Mouse (Mus musculus) thymus, adult 2 months (tissue): Measurements from ENCODE around the gene Tinf2. TPM values are rescaled to one million over a fixed set of nuclear protein-coding genes. Genes with fewer than 3 reads are reported as not detected.

Source experiments
- DNase-seq: peaks from one replicate; pipeline ENCODE4 v3.0.0; 2021
- H3K27ac ChIP-seq: fragments of 200-500 bp; 2 replicates; pipeline ENCODE4 v1.5.1; 2012; ENCODE audit warnings: low read length, control low read depth; ENCODE audit not compliant: control insufficient read depth, insufficient read depth
- H3K27me3 ChIP-seq: fragments of 200-500 bp; 2 replicates; pipeline ENCODE4 v1.6.1; 2012; ENCODE audit warnings: mild to moderate bottlenecking, low read length, moderate library complexity, mixed read lengths; ENCODE audit not compliant: control insufficient read depth, insufficient read depth
- H3K36me3 ChIP-seq: fragments of 200-500 bp; 2 replicates; pipeline ENCODE4 v1.6.1; 2012; ENCODE audit warnings: mild to moderate bottlenecking, low read length, moderate library complexity; ENCODE audit not compliant: control insufficient read depth, insufficient read depth
- H3K4me1 ChIP-seq: fragments of 200-500 bp; replicated peaks from 2 replicates; pipeline ENCODE4 v1.6.1; 2012; ENCODE audit warnings: low read length; ENCODE audit not compliant: control insufficient read depth, insufficient read depth
- H3K4me3 ChIP-seq: fragments of 200-500 bp; 2 replicates; pipeline ENCODE4 v1.5.1; 2012; ENCODE audit warnings: mild to moderate bottlenecking, low read length, control low read depth, moderate library complexity; ENCODE audit not compliant: control insufficient read depth, insufficient read depth
- CTCF ChIP-seq: fragments of 200-500 bp; IDR thresholded peaks from 2 replicates; pipeline ENCODE4 v1.5.1; 2012; ENCODE audit warnings: mild to moderate bottlenecking, control low read depth, low read length, moderate library complexity, borderline replicate concordance; ENCODE audit not compliant: control insufficient read depth, poor library complexity, insufficient read depth; ENCODE audit errors: extremely low read depth
- POLR2A ChIP-seq: fragments of 200-500 bp; IDR thresholded peaks from 2 replicates; pipeline ENCODE4 v1.6.1; 2012; ENCODE audit warnings: mild to moderate bottlenecking, low read length, control low read depth, moderate library complexity; ENCODE audit not compliant: control insufficient read depth, poor library complexity, insufficient read depth; ENCODE audit errors: extremely low read depth
- WGBS: fragments of 180-500 bp; shearing (Covaris S2); methylation state at CpG from one replicate; pipeline ENCODE4 v1.1.7; 2018; 5-methylcytosine and 5-hydroxymethylcytosine counted together
- polyA plus RNA-seq: library from polyadenylated mRNA; depleted of rRNA; stranded (reverse); fragments of >200 nt; gene quantifications from 2 replicates; pipeline ENCODE4 v1.2.3, GENCODE M21; 2012

Gene Tinf2
- polyA plus RNA-seq, 1 experiment = 51.9 TPM

GRCm38 (mm10) chr14:55716884-55717283, 35.3 kb upstream of the Tinf2 start:
- Histone ChIP-seq H3K27me3 (no peaks in the 10 kb centered on the region), H3K4me3 (no peak overlapping the region), H3K4me1 (peaks cover 9% of the 10 kb centered on the region; the same call in 1 of the 2 replicates), H3K36me3 (0 out of 2 replicates have a peak, but pooled peaks cover 3% of the 10 kb centered on the region), H3K27ac (no peak overlapping the region)
- DNase-seq = no peak
- WGBS = 94% methylated on average over 8 of the region's 8 CpGs
- TF ChIP-seq POLR2A (no peak), CTCF (no peak)

- 99% methylated on average over 6 of the region's 6 CpGs for WGBS
- 0 out of 2 replicates have a peak, but pooled peaks cover 5% of the 10 kb centered on the region for H3K4me1 ChIP-seq
- TF ChIP-seq CTCF (no peak), POLR2A (no peak)
- no peaks in the 10 kb centered on the region for H3K27me3 ChIP-seq
- no peak overlapping the region for H3K4me3 ChIP-seq
- H3K27ac ChIP-seq = no peak overlapping the region
- 0 out of 2 replicates have a peak, but pooled peaks cover 3% of the 10 kb centered on the region for H3K36me3 ChIP-seq
- no peak for DNase-seq
These were observed 34.7 kb upstream of the Tinf2 start for GRCm38 (mm10) chr14:55716271-55716670.

- H3K27me3 ChIP-seq = no peaks in the 10 kb centered on the region
- TF ChIP-seq POLR2A = no peak
- TF ChIP-seq CTCF = no peak
- 45% methylated on average over 6 of the region's 6 CpGs for WGBS
- 0 out of 2 replicates have a peak, but pooled peaks cover 3% of the 10 kb centered on the region for H3K36me3 ChIP-seq
- DNase-seq = no peak
- no peak overlapping the region for H3K27ac ChIP-seq
- no peak overlapping the region for H3K4me3 ChIP-seq
- 0 out of 2 replicates have a peak, but pooled peaks cover 5% of the 10 kb centered on the region for H3K4me1 ChIP-seq
These were observed 33.3 kb upstream of the Tinf2 start for GRCm38 (mm10) chr14:55714893-55715292.

GRCm38 (mm10) chr14:55713729-55714122, 32.1 kb upstream of the Tinf2 start, which contains the start of gene Tgm1:
TSS of gene Tgm1 (minus strand) at chr14:55713926.
- Histone ChIP-seq H3K27ac (no peak within 1 kb of the TSS), H3K27me3 (no peaks in the 10 kb centered on the region), H3K4me1 (0 out of 2 replicates have a peak, but pooled peaks cover 5% of the 10 kb centered on the region), H3K36me3 (0 out of 2 replicates have a peak, but pooled peaks cover 3% of the 10 kb centered on the region), H3K4me3 (no peak within 1 kb of the TSS)
- 41% methylated on average over 4 of the region's 4 CpGs for WGBS
- no peak for TF ChIP-seq POLR2A
- TF ChIP-seq CTCF = no peak
- no peak for DNase-seq

GRCm38 (mm10) chr14:55713007-55713728, 31.5 kb upstream of the Tinf2 start:
- TF ChIP-seq POLR2A = no peak
- no peak for TF ChIP-seq CTCF
- Histone ChIP-seq H3K4me3 (no peak overlapping the region), H3K36me3 (0 out of 2 replicates have a peak, but pooled peaks cover 3% of the 10 kb centered on the region), H3K4me1 (0 out of 2 replicates have a peak, but pooled peaks cover 5% of the 10 kb centered on the region), H3K27me3 (no peaks in the 10 kb centered on the region), H3K27ac (no peak overlapping the region)
- no peak for DNase-seq
- 28% methylated on average over 25 of the region's 25 CpGs for WGBS

- Histone ChIP-seq H3K27me3 (no peaks in the 10 kb centered on the region), H3K4me1 (0 out of 2 replicates have a peak, but pooled peaks cover 5% of the 10 kb centered on the region), H3K4me3 (no peak overlapping the region), H3K27ac (no peak overlapping the region), H3K36me3 (no peaks in the 10 kb centered on the region)
- WGBS = 88% methylated on average over 7 of the region's 7 CpGs
- TF ChIP-seq POLR2A (no peak), CTCF (no peak)
- no peak for DNase-seq
These were observed 30.2 kb upstream of the Tinf2 start for GRCm38 (mm10) chr14:55711786-55712185.

- DNase-seq = no peak
- no peak overlapping the region for H3K27ac ChIP-seq
- H3K4me3 ChIP-seq = no peak overlapping the region
- TF ChIP-seq CTCF = no peak
- TF ChIP-seq POLR2A = no peak
- 0 out of 2 replicates have a peak, but pooled peaks cover 5% of the 10 kb centered on the region for H3K4me1 ChIP-seq
- WGBS = 95% methylated on average over 4 of the region's 4 CpGs
- no peaks in the 10 kb centered on the region for H3K27me3 ChIP-seq
- no peaks in the 10 kb centered on the region for H3K36me3 ChIP-seq
These were observed 27.9 kb upstream of the Tinf2 start for GRCm38 (mm10) chr14:55709509-55709908.
